Mouse (Mus musculus): ENCODE results near the gene Nmt1. TPM values are rescaled to one million over a fixed set of nuclear protein-coding genes. Genes with fewer than 3 reads are reported as not detected.

Gene Nmt1
- total and polyA plus RNA-seq, 3 experiments = 84.5 to 205 (median 115) TPM

DNA sequence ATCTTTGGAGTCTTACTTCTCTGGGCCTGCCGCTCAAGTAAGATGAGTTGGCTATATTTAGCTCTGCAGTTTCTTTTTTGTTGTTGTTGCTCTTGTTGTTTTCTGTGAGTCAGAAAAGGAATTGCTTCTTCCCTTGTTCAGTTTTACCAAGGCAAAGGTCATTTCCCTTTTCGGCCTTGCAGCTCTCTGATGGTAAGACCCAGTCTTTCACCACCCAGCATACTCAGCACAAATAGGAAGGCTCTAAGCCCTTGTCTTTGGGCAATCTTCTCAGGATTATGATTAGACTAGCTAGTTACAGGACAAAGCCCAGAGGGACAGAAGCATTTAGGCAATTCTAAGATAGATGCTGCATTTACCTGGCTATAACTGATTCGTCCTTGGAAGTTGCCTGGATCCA is 1.1 kb upstream of the Nmt1 start:
- Histone ChIP-seq H3K27ac (ENCODE audit: insufficient read depth, low read depth) (peak overlapping the region; percentile 73), H3K9me3 (replicated peaks; ENCODE audit: low read length) (no peaks in the 10 kb centered on the region), H3K36me3 (replicated peaks in 1 of 2; ENCODE audit: control insufficient read depth in 1 of 2, insufficient read depth in 1 of 2, low read length in 1 of 2) (peaks cover 34 to 55% of the 10 kb centered on the region in 2 experiments), H3K4me1 (ENCODE audit: control insufficient read depth in 1 of 2, insufficient read depth in 2 of 2) (peaks cover 2 to 43% of the 10 kb centered on the region in 2 experiments), H3K4me2 (ENCODE audit: insufficient read depth, low read depth, poor library complexity, severe bottlenecking) (peak overlapping the region; percentile 98), H3K79me2 (replicated peaks; ENCODE audit: control insufficient read depth, extremely low read depth, insufficient read depth, poor library complexity, severe bottlenecking) (peaks cover 52% of the 10 kb centered on the region), H3K9ac (ENCODE audit: insufficient read depth, low read depth) (peak overlapping the region; percentile 95), H3K27me3 (replicated peaks) (no peaks in the 10 kb centered on the region), H3K4me3 (replicated peaks in 1 of 3; ENCODE audit: low read depth in 2 of 3, low read length in 2 of 3, poor library complexity in 1 of 3) (peak overlapping the region; percentile 57 to 86 (median 80))
- in situ Hi-C loops (cut with MboI; ENCODE audit: low pct_ligation_motif_present, low pct_unique_long_range_greater_than_20kb, low sequenced_read_pairs) = no loop called here
- dilution Hi-C loops (cut with MboI; ENCODE audit: extremely low pct_ligation_motif_present, extremely low pct_unique_long_range_greater_than_20kb, low sequenced_read_pairs) = no loop called here
- peak; percentile 41 for DNase-seq (ENCODE audit: extremely low read depth)
- TF ChIP-seq USF2 (conservative IDR thresholded peaks at IDR 0.05; ENCODE audit: low read depth, low read length) = no peak
- no peak for TF ChIP-seq RCOR1 (conservative IDR thresholded peaks at IDR 0.05; ENCODE audit: low read depth, low read length)
- TF ChIP-seq USF1 (IDR thresholded peaks at IDR 0.05; ENCODE audit: low read depth, low read length) = no peak
- no peak for TF ChIP-seq CHD1 (IDR thresholded peaks at IDR 0.05; ENCODE audit: low read depth, low read length)
- no peak for TF ChIP-seq MAX (IDR thresholded peaks at IDR 0.05; ENCODE audit: low read length)

DNA sequence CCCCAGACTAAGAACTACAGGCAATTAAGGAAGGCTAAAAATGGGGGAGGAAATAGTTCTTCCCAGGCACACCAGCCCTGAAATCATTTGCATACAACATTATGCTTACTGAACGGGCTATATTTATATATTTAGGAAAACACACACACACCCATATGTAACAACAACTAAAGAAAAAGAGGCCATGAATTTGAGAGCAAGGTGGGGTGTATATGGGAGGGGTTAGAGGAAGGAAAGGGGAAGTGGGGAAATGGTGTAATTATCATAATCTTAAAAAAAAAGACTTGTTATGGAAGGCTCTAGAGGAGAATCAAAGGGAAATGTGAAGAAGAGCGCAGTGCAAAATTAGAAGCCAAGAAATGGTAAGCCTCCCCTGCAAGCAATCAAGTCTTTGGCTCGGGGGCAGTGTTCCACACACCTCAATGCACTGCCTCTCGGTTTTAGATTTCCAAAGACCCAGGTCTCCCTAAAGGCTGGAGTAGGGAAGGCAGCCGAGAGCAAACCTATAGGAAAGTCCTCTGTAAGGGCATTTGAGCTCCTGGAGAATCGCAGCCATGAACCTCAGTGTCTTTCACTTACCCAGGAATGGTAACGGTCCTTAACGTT is 317 bp upstream of the Nmt1 start:
- peaks cover 5 to 51% of the 10 kb centered on the region in 2 experiments for H3K4me1 ChIP-seq (ENCODE audit: control insufficient read depth in 1 of 2, insufficient read depth in 2 of 2)
- peak overlapping the region; percentile 84 for H3K27ac ChIP-seq (ENCODE audit: insufficient read depth, low read depth)
- peak overlapping the region; percentile 95 for H3K9ac ChIP-seq (ENCODE audit: insufficient read depth, low read depth)
- peak overlapping the region; percentile 57 to 86 (median 80) for H3K4me3 ChIP-seq (replicated peaks in 1 of 3; ENCODE audit: low read depth in 2 of 3, low read length in 2 of 3, poor library complexity in 1 of 3)
- no peaks in the 10 kb centered on the region for H3K27me3 ChIP-seq (replicated peaks)
- peaks cover 27 to 55% of the 10 kb centered on the region in 2 experiments for H3K36me3 ChIP-seq (replicated peaks in 1 of 2; ENCODE audit: control insufficient read depth in 1 of 2, insufficient read depth in 1 of 2, low read length in 1 of 2)
- dilution Hi-C loops (cut with MboI; ENCODE audit: extremely low pct_ligation_motif_present, extremely low pct_unique_long_range_greater_than_20kb, low sequenced_read_pairs) = no loop called here
- peaks cover 60% of the 10 kb centered on the region for H3K79me2 ChIP-seq (replicated peaks; ENCODE audit: control insufficient read depth, extremely low read depth, insufficient read depth, poor library complexity, severe bottlenecking)
- DNase-seq (ENCODE audit: extremely low read depth) = peak; percentile 47
- in situ Hi-C loops (cut with MboI; ENCODE audit: low pct_ligation_motif_present, low pct_unique_long_range_greater_than_20kb, low sequenced_read_pairs) = no loop called here
- no peaks in the 10 kb centered on the region for H3K9me3 ChIP-seq (replicated peaks; ENCODE audit: low read length)
- H3K4me2 ChIP-seq (ENCODE audit: insufficient read depth, low read depth, poor library complexity, severe bottlenecking) = peak overlapping the region; percentile 98
- TF ChIP-seq TCF12 (IDR thresholded peaks at IDR 0.05; ENCODE audit: low read depth, low read length) (no peak; the same call in 1 of the 2 replicates), RAD21 (IDR thresholded peaks at IDR 0.05; ENCODE audit: low read depth, low read length) (no peak), ZKSCAN1 (IDR thresholded peaks at IDR 0.05; ENCODE audit: borderline replicate concordance, low read depth, low read length) (no peak), JUN (IDR thresholded peaks at IDR 0.05; ENCODE audit: insufficient read depth, low read depth, low read length) (no peak), MAX (IDR thresholded peaks at IDR 0.05; ENCODE audit: low read length) (0 out of 2 replicates have a peak, but pooled peaks have one; percentile 41), SIN3A (IDR thresholded peaks at IDR 0.05; ENCODE audit: low read length) (peak; percentile 20; the same call in 1 of the 2 replicates), NELFE (IDR thresholded peaks at IDR 0.05; ENCODE audit: low read depth, low read length) (0 out of 2 replicates have a peak, but pooled peaks have one; percentile 6), USF2 (conservative IDR thresholded peaks at IDR 0.05; ENCODE audit: low read depth, low read length) (no peak), MAZ (IDR thresholded peaks at IDR 0.05; ENCODE audit: low read depth, low read length) (0 out of 2 replicates have a peak, but pooled peaks have one; percentile 44), ETS1 (conservative IDR thresholded peaks at IDR 0.05; ENCODE audit: low read depth, low read length) (no peak), BHLHE40 (IDR thresholded peaks at IDR 0.05; ENCODE audit: low read depth, low read length) (peak; percentile 32; the same call in 1 of the 2 replicates), HCFC1 (IDR thresholded peaks at IDR 0.05; ENCODE audit: low read depth, low read length) (no peak; the same call in 1 of the 2 replicates), E2F4 (IDR thresholded peaks at IDR 0.05; ENCODE audit: insufficient replicate concordance, low read depth, low read length) (no peak), NRF1 (IDR thresholded peaks at IDR 0.05; ENCODE audit: low read depth, low read length) (no peak), CHD1 (IDR thresholded peaks at IDR 0.05; ENCODE audit: low read depth, low read length) (peak; percentile 87), MEF2A (IDR thresholded peaks at IDR 0.05; ENCODE audit: borderline replicate concordance, low read depth, low read length) (peak; percentile 38; the same call in 1 of the 2 replicates), KAT2A (IDR thresholded peaks at IDR 0.05; ENCODE audit: insufficient replicate concordance, low read length) (no peak), CTCF (conservative IDR thresholded peaks at IDR 0.05 in 1 of 2, IDR thresholded peaks at IDR 0.05 in 1 of 2; ENCODE audit: low read depth in 2 of 2, low read length in 2 of 2) (no peak), TBP (conservative IDR thresholded peaks at IDR 0.05; ENCODE audit: low read depth, low read length) (peak; percentile 7; the same call in 1 of the 2 replicates), ZMIZ1 (IDR thresholded peaks at IDR 0.05; ENCODE audit: low read depth, low read length) (no peak), MYC (IDR thresholded peaks at IDR 0.05; ENCODE audit: low read depth, low read length) (peak; percentile 19; the same call in 1 of the 2 replicates), POLR2AphosphoS2 (IDR thresholded peaks at IDR 0.05; ENCODE audit: low read depth, low read length) (no peak), GABPA (IDR thresholded peaks at IDR 0.05; ENCODE audit: insufficient replicate concordance, low read depth, low read length) (no peak), IRF4 (IDR thresholded peaks at IDR 0.05; ENCODE audit: low read depth, low read length) (0 out of 2 replicates have a peak, but pooled peaks have one; percentile 35), RCOR1 (conservative IDR thresholded peaks at IDR 0.05; ENCODE audit: low read depth, low read length) (0 out of 2 replicates have a peak, but pooled peaks have one; percentile 58), POLR2A (IDR thresholded peaks at IDR 0.05; ENCODE audit: low read depth, low read length) (no peak), USF1 (IDR thresholded peaks at IDR 0.05; ENCODE audit: low read depth, low read length) (no peak), UBTF (IDR thresholded peaks at IDR 0.05; ENCODE audit: low read depth, low read length) (no peak), PAX5 (IDR thresholded peaks at IDR 0.05; ENCODE audit: low read length) (no peak), ZNF384 (IDR thresholded peaks at IDR 0.05; ENCODE audit: low read depth, low read length) (peak; percentile 85)
